ENCODE assay signal across 8 mouse cellular contexts in the genomic region with DNA sequence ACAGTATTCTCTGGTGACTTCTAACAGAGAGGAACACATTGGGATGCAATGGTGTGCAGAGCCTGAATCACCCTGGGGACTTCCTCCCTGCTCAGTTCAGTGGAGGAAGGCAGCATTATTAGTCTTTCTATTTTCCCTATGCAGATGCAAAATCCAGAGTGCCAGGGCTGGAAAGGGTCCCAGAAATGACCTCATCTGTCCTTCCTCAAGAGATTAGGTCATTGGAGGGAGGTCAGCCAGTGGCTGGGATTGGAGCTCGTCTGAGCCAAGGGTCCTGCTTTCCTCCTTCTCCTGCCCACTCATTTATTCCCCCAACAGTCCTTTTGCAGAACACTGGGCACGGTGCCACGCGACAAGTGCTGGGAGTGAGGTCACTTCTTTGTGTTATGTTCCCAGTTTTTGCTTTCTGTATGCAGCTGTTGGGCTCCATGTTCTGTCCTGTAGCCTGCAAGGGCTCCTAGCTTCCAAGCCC. TPM values are rescaled to one million over a fixed set of nuclear protein-coding genes. Genes with fewer than 3 reads are reported as not detected.
DNase-seq lines count a peak whose midpoint lies in the region; ATAC-seq lines count a peak whose summit lies in the region.

No protein-coding gene starts in this region.

- no peak overlapping the region for H3K9ac ChIP-seq in hindbrain, embryonic 13.5 days
- H3K9ac ChIP-seq in hindbrain, embryonic 12.5 days = no peak overlapping the region
- H3K9ac ChIP-seq in embryonic facial prominence, embryonic 15.5 days = no peak overlapping the region
- 0 out of 2 replicates have a peak overlapping the region, but pooled peaks have one; percentile 15 for H3K9ac ChIP-seq in heart, embryonic 12.5 days

- H3K4me2 ChIP-seq in hindbrain, embryonic 13.5 days = no peak overlapping the region
- H3K4me2 ChIP-seq in hindbrain, embryonic 12.5 days (replicated peaks) = no peak overlapping the region
- H3K4me2 ChIP-seq in embryonic facial prominence, embryonic 15.5 days (replicated peaks) = no peak overlapping the region
- H3K4me2 ChIP-seq in heart, embryonic 12.5 days = peak overlapping the region; percentile 17; the same call in 1 of the 2 replicates

- H3K4me1 ChIP-seq in hindbrain, embryonic 13.5 days (replicated peaks) = peaks cover 17% of the 10 kb centered on the region
- H3K4me1 ChIP-seq in hindbrain, embryonic 12.5 days = peaks cover 6% of the 10 kb centered on the region
- peaks cover 20% of the 10 kb centered on the region for H3K4me1 ChIP-seq in embryonic facial prominence, embryonic 15.5 days
- H3K4me1 ChIP-seq in heart, embryonic 12.5 days (replicated peaks) = peaks cover 37% of the 10 kb centered on the region

- DNase-seq in kidney, postnatal 14 days = peak; percentile 71
- peak; percentile 71 to 77 for DNase-seq in lung, adult 18-20 months
- DNase-seq in right cerebral cortex, postnatal 10 days (ENCODE audit: low spot score in 2 of 2) = peak; percentile 92
- DNase-seq in thymus, postnatal 25 days = no peak

- no peaks in the 10 kb centered on the region for H3K9me3 ChIP-seq in hindbrain, embryonic 13.5 days
- H3K9me3 ChIP-seq in hindbrain, embryonic 12.5 days (replicated peaks) = 0 out of 2 replicates have a peak, but pooled peaks cover 4% of the 10 kb centered on the region
- no peaks in the 10 kb centered on the region for H3K9me3 ChIP-seq in embryonic facial prominence, embryonic 15.5 days (replicated peaks)
- H3K9me3 ChIP-seq in heart, embryonic 12.5 days (replicated peaks) = 0 out of 2 replicates have a peak, but pooled peaks cover 5% of the 10 kb centered on the region

- ATAC-seq in hindbrain, embryonic 13.5 days (ENCODE audit: low FRiP score) = peak; percentile 61
- ATAC-seq in hindbrain, embryonic 12.5 days (ENCODE audit: low FRiP score) = no peak; the same call in 1 of the 2 replicates
- peak; percentile 68 for ATAC-seq in embryonic facial prominence, embryonic 15.5 days (ENCODE audit: insufficient number of reproducible peaks, low FRiP score, low TSS enrichment, low read depth)
- ATAC-seq in heart, embryonic 12.5 days (ENCODE audit: insufficient number of reproducible peaks, low FRiP score) = peak; percentile 83

- H3K4me3 ChIP-seq in hindbrain, embryonic 13.5 days = no peak overlapping the region
- H3K4me3 ChIP-seq in hindbrain, embryonic 12.5 days = no peak overlapping the region
- H3K4me3 ChIP-seq in embryonic facial prominence, embryonic 15.5 days (replicated peaks) = no peak overlapping the region
- H3K4me3 ChIP-seq in heart, embryonic 12.5 days = no peak overlapping the region

- no peaks in the 10 kb centered on the region for H3K36me3 ChIP-seq in hindbrain, embryonic 13.5 days
- H3K36me3 ChIP-seq in hindbrain, embryonic 12.5 days = no peaks in the 10 kb centered on the region
- no peaks in the 10 kb centered on the region for H3K36me3 ChIP-seq in embryonic facial prominence, embryonic 15.5 days
- H3K36me3 ChIP-seq in heart, embryonic 12.5 days = no peaks in the 10 kb centered on the region

- no peaks in the 10 kb centered on the region for H3K27me3 ChIP-seq in hindbrain, embryonic 13.5 days
- no peaks in the 10 kb centered on the region for H3K27me3 ChIP-seq in hindbrain, embryonic 12.5 days
- no peaks in the 10 kb centered on the region for H3K27me3 ChIP-seq in embryonic facial prominence, embryonic 15.5 days
- no peaks in the 10 kb centered on the region for H3K27me3 ChIP-seq in heart, embryonic 12.5 days (replicated peaks)

- 49% methylated on average over 4 of the region's 4 CpGs for WGBS in hindbrain, embryonic 13.5 days
- 60% methylated on average over 4 of the region's 4 CpGs for WGBS in hindbrain, embryonic 12.5 days
- WGBS in embryonic facial prominence, embryonic 15.5 days = 57% methylated on average over 4 of the region's 4 CpGs
- WGBS in heart, embryonic 12.5 days = 27% methylated on average over 4 of the region's 4 CpGs

- peak overlapping the region; percentile 44 for H3K27ac ChIP-seq in hindbrain, embryonic 13.5 days
- no peak overlapping the region for H3K27ac ChIP-seq in hindbrain, embryonic 12.5 days
- peak overlapping the region; percentile 44; the same call in 1 of the 2 replicates for H3K27ac ChIP-seq in embryonic facial prominence, embryonic 15.5 days (replicated peaks)
- H3K27ac ChIP-seq in heart, embryonic 12.5 days (ENCODE audit: poor library complexity, severe bottlenecking) = peak overlapping the region; percentile 84

RNA-seq across cellular contexts. Expression of gene Vash1, which starts 25.9 kb away (rescaled TPM):
- polyA plus RNA-seq in hindbrain, embryonic 13.5 days (2015; fragmentation: Nextera tagmentation; extraction: Ambion mirVana) = 35.1 TPM in 2 replicates
- polyA plus RNA-seq in hindbrain, embryonic 12.5 days (2016; fragmentation: Nextera tagmentation; extraction: Ambion mirVana) = 34.4 and 35.3 TPM in 2 replicates
- polyA plus RNA-seq in embryonic facial prominence, embryonic 15.5 days (2015; fragmentation: Nextera tagmentation; extraction: Ambion mirVana) = 12.3 and 14.1 TPM in 2 replicates
- polyA plus RNA-seq in heart, embryonic 12.5 days (2016; fragmentation: Nextera tagmentation; extraction: Ambion mirVana) = 10.5 and 11.6 TPM in 2 replicates
